Mouse (Mus musculus): ENCODE data around the gene Olfr694. TPM values are rescaled to one million over a fixed set of nuclear protein-coding genes. Genes with fewer than 3 reads are reported as not detected.
"Not testable (repeated sequence)": the region's sequence is repeated elsewhere in the genome, so short reads cannot be mapped to it uniquely, and the experiment has no call there.

Olfr694 gene
- polyA plus RNA-seq (2012; rRNA removed), result not detected in 2 replicates

DNA sequence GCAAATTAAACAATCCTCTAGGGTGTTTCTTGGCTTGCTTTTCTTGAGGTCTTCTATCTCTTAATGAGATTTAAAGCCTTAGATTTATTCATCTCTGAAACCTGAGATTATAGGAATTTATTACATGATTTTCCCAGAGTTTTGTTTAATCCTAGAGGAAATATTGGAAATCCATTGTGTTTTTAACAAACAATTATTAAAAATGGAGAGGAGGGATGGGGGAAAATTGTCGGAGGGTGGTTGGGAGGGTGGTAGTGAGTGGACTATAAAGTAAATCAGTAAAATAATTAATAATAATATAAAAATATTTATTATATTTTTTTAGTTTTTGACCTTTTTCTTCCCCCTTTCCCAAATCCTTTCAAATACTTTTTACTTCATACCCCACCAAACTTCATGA, at the start of gene Olfr694:
TSS of gene Olfr694 (minus strand) at position 101 of the 400 bp plus-strand sequence.
- H3K4me3 ChIP-seq (replicated peaks; ENCODE audit: extremely low read depth, low read depth, low read length), result no peak within 1 kb of the TSS
- no peak for TF ChIP-seq CTCF (IDR thresholded peaks at IDR 0.05; ENCODE audit: insufficient read depth, low read length)
- no peak for TF ChIP-seq POLR2A (IDR thresholded peaks at IDR 0.05; ENCODE audit: borderline replicate concordance, extremely low read depth, low read depth, low read length)
- 82% methylated on average over 1 of the region's 1 CpGs for WGBS

DNA sequence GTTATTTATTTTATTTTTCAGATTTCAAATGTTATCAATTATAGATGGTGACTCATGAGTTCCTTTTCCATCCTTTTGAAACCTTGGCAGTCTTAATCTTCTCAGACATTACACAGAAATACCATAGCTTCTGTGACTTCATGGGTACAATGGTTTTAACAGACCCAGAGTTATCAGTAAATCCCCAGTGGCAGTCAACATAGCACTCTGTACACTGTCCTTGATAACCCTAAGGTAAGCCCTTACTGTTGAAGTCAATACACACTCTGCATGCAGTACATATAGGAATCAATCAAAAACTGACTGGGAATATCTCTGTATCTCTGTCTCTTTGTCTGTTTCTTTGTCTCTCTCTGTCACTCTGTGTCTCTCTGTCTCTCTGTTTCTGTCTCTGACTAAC, 45.4 kb upstream of the Olfr694 start:
- H3K4me1 ChIP-seq (ENCODE audit: control insufficient read depth, insufficient read depth, low read length), result no peaks in the 10 kb centered on the region
- TF ChIP-seq POLR2A (IDR thresholded peaks at IDR 0.05; ENCODE audit: borderline replicate concordance, extremely low read depth, low read depth, low read length) (no peak), CTCF (IDR thresholded peaks at IDR 0.05; ENCODE audit: insufficient read depth, low read length) (no peak)
- no peak for DNase-seq
- H3K4me3 ChIP-seq (replicated peaks; ENCODE audit: extremely low read depth, low read depth, low read length), result no peak overlapping the region

More for the DNA sequence above, at the start of gene Olfr694:
- no peak for DNase-seq
- no peaks in the 10 kb centered on the region for H3K4me1 ChIP-seq (ENCODE audit: control insufficient read depth, insufficient read depth, low read length)

DNA sequence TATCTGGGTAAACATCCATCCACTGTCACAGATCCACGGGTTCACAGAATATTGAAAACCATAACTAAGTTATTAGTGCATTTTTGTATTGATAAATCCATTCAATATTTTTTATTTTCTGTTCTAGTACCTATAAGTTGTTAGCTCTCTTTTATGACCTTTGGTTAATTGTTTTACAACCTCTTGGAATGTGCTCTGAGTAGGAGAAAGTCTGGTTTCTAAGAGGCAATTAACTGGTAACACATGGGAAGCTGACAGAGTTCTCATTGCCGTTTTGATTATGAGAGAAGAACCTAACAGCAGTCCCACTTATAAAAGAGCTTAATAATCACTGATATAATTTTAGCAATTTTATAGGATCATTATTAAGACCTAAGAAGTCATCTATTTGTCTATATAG, 42.1 kb upstream of the Olfr694 start:
- TF ChIP-seq CTCF (IDR thresholded peaks at IDR 0.05; ENCODE audit: insufficient read depth, low read length), result no peak
- no peaks in the 10 kb centered on the region for H3K4me1 ChIP-seq (ENCODE audit: control insufficient read depth, insufficient read depth, low read length)
- DNase-seq, result no peak
- H3K4me3 ChIP-seq (replicated peaks; ENCODE audit: extremely low read depth, low read depth, low read length), result no peak overlapping the region
- 60% methylated on average over 2 of the region's 2 CpGs for WGBS

DNA sequence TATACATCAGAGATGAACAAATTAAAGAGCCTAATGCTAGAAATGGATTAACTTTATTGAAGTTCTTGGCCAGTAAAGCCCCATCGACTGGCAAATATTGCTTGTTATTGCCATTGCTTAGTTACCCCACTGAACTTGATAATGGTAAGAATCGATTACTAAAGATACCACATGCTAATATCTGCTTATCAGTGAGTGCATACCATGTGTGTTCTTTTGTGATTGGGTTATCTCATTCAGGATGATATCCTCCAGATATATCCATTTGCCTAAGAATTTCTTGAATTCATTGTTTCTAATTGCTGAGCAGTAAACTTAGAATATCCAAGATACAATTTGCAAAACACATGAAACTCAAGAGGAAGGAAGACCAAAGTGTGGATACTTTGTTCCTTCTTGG, 34.0 kb upstream of the Olfr694 start:
- not testable (repeated sequence) for H3K4me1 ChIP-seq (ENCODE audit: control insufficient read depth, insufficient read depth, low read length); H3K4me3 ChIP-seq (replicated peaks; ENCODE audit: extremely low read depth, low read depth, low read length); DNase-seq
- WGBS, result 81% methylated on average over 2 of the region's 2 CpGs

DNA sequence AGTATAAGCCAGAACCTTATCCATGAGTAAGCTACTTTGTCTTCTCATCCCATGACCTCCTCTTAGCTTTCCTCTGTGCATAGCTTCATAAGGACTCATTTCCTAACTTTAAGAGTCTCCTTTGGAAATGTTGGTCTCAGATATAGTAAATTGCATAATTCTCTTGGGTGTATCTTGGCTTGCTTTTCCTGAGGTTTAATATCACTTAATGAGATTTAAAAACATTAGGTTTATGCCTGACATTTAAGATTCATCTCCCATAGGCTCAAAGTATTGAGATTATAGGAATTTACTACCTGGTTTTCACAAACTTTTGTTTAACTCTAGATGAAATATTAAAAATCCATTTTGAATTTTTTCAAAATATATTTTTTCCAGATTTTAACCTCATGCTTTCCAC, 24.7 kb upstream of the Olfr694 start, which contains the start of gene Olfr695:
TSS of gene Olfr695 (minus strand) at position 101 of the 400 bp plus-strand sequence.
- Histone ChIP-seq H3K4me3 (replicated peaks; ENCODE audit: extremely low read depth, low read depth, low read length) (no peak within 1 kb of the TSS), H3K4me1 (ENCODE audit: control insufficient read depth, insufficient read depth, low read length) (no peaks in the 10 kb centered on the region)
- no peak for DNase-seq
- TF ChIP-seq POLR2A (IDR thresholded peaks at IDR 0.05; ENCODE audit: borderline replicate concordance, extremely low read depth, low read depth, low read length) (no peak), CTCF (IDR thresholded peaks at IDR 0.05; ENCODE audit: insufficient read depth, low read length) (no peak)

DNA sequence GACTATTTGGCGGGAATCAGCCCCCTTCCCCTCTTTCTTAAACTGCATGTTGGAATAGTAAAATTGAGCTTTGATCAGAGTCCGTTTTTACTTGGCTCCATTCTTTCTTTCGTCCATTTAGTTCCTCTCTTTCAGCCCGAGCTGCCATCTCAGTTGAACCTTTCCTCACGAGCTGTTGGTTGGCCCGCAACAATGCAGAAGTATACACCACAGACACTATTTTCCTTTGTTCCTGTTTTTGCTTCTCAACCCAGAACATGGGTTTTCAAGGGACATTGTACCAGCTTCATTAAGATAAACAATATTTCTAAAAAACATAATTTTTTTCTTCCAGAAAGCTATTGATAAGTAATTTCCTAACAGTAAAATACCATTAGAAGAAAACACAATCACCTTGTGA, 19.8 kb upstream of the Olfr694 start:
- WGBS, result 77% methylated on average over 6 of the region's 6 CpGs
- TF ChIP-seq POLR2A (IDR thresholded peaks at IDR 0.05; ENCODE audit: borderline replicate concordance, extremely low read depth, low read depth, low read length) (no peak), CTCF (IDR thresholded peaks at IDR 0.05; ENCODE audit: insufficient read depth, low read length) (no peak)
- H3K4me1 ChIP-seq (ENCODE audit: control insufficient read depth, insufficient read depth, low read length), result no peaks in the 10 kb centered on the region
- no peak overlapping the region for H3K4me3 ChIP-seq (replicated peaks; ENCODE audit: extremely low read depth, low read depth, low read length)
- DNase-seq, result no peak

DNA sequence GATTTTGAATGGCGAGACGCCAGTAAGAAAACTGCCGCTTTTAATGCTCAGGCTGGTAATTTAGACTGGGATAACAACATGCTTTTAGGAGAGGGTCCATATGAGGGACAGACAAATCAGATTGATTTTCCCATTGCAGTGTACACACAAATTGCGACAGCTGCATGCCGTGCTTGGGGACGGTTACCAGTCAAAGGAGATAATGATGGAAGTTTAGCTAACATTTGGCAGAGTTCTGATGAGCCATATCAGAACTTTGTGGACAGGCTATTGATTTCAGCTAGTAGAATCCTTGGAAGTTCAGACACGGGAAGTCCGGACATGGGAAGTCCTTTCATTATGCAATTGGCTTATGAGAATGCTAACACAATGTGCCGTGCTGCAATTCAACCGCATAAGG, 16.1 kb upstream of the Olfr694 start:
- not testable (repeated sequence) for H3K4me1 ChIP-seq (ENCODE audit: control insufficient read depth, insufficient read depth, low read length); H3K4me3 ChIP-seq (replicated peaks; ENCODE audit: extremely low read depth, low read depth, low read length); DNase-seq
- WGBS, result 90% methylated on average over 10 of the region's 10 CpGs

DNA sequence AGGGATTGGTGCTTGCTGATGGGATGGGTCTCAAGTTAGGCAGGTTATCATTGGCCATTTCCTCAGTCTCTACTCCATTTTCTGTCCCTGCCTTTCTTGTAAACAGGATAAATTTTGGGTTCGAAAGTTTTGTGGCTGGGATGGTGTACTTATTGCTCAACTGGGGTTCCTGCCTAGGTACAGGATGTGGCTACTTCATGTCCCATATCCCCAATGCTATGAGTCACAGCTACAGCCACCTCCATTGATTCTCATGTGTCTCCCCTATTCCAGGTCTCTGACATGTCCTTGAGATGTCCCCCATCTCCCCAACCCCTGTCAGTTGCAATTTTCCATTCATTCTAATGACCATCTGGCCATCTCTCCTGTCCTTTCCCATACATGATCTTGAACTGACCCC, 5.3 kb upstream of the Olfr694 start:
- DNase-seq, result no peak
- Histone ChIP-seq H3K4me3 (replicated peaks; ENCODE audit: extremely low read depth, low read depth, low read length) (no peak overlapping the region), H3K4me1 (ENCODE audit: control insufficient read depth, insufficient read depth, low read length) (no peaks in the 10 kb centered on the region)
- WGBS, result 59% methylated on average over 1 of the region's 1 CpGs
- TF ChIP-seq CTCF (IDR thresholded peaks at IDR 0.05; ENCODE audit: insufficient read depth, low read length) (no peak), POLR2A (IDR thresholded peaks at IDR 0.05; ENCODE audit: borderline replicate concordance, extremely low read depth, low read depth, low read length) (no peak)

DNA sequence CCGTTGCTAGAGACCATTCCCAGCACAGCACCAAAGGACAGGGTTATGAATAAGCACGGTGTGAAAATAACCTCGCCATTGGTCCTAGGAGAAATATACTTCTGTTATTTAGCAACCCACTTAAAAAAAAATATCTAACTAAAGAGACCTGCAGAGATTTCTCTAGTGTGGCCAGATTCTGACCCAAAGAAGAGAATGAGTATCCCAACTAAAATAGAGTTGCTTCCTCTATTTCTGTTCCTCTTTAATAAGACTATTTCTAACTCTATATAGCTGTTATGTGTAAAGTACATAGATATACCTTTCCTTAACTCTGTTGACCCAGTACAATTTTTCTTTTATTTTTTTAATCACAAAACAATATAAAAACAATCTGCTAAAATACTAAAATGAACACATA, 1.4 kb upstream of the Olfr694 start:
- H3K4me3 ChIP-seq (replicated peaks; ENCODE audit: extremely low read depth, low read depth, low read length), result no peak overlapping the region
- TF ChIP-seq CTCF (IDR thresholded peaks at IDR 0.05; ENCODE audit: insufficient read depth, low read length), result no peak
- TF ChIP-seq POLR2A (IDR thresholded peaks at IDR 0.05; ENCODE audit: borderline replicate concordance, extremely low read depth, low read depth, low read length), result no peak
- DNase-seq, result no peak
- no peaks in the 10 kb centered on the region for H3K4me1 ChIP-seq (ENCODE audit: control insufficient read depth, insufficient read depth, low read length)
- 82% methylated on average over 3 of the region's 3 CpGs for WGBS

DNA sequence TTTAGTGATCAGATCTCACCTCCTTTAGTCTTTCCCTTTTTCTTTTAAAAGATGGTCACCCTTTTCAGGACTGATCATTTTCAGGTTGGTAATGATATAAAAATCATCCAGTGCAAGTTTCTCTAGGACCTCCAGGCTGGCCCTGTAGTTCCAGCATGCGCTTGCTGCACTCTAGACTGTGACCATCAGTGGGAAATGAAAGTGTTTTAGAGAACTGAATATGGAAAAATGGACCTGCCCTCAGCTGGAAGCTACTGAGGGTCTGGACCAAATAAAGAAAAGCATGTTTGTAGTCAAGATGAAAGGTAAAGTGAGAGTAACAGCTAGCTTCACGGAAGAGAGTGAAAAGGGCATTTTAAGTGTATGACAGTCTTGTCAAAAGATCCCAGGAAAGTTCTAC, 6.2 kb downstream of the Olfr694 start:
- DNase-seq, result no peak
- Histone ChIP-seq H3K4me3 (replicated peaks; ENCODE audit: extremely low read depth, low read depth, low read length) (no peak overlapping the region), H3K4me1 (ENCODE audit: control insufficient read depth, insufficient read depth, low read length) (no peaks in the 10 kb centered on the region)
- WGBS, result 63% methylated on average over 2 of the region's 2 CpGs
- TF ChIP-seq CTCF (IDR thresholded peaks at IDR 0.05; ENCODE audit: insufficient read depth, low read length) (no peak), POLR2A (IDR thresholded peaks at IDR 0.05; ENCODE audit: borderline replicate concordance, extremely low read depth, low read depth, low read length) (no peak)

DNA sequence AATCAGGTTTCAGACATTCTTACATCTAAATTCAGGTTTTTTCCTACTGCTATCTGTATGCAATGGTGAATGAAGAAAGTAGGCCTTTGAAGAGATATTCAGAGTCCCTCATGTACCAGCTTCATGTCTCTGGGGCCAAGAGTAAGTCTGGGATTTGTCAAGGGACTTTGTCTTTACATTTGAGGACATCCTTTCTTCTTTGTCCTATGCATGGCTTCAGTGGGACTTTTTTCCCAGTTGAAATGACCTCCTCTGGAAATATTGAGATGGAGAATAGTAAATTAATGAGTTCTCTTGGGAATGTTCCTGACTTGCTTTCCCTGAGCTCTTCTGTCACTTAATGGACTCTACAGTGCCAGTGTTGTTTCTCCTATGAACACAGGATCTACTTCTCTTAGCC, 11.1 kb downstream of the Olfr694 start, which contains the start of gene Olfr693:
TSS of gene Olfr693 (minus strand) at position 101 of the 400 bp plus-strand sequence.
- no peaks in the 10 kb centered on the region for H3K4me1 ChIP-seq (ENCODE audit: control insufficient read depth, insufficient read depth, low read length)
- no peak for DNase-seq
- TF ChIP-seq CTCF (IDR thresholded peaks at IDR 0.05; ENCODE audit: insufficient read depth, low read length), result no peak
- TF ChIP-seq POLR2A (IDR thresholded peaks at IDR 0.05; ENCODE audit: borderline replicate concordance, extremely low read depth, low read depth, low read length), result no peak
- H3K4me3 ChIP-seq (replicated peaks; ENCODE audit: extremely low read depth, low read depth, low read length), result no peak within 1 kb of the TSS

Data from lung, adult 2 months (tissue).